Mouse (Mus musculus): ENCODE results near the gene AA467197. TPM values are rescaled to one million over a fixed set of nuclear protein-coding genes. Genes with fewer than 3 reads are reported as not detected.

AA467197 gene
- 0.26 and 0.34 TPM in 2 replicates for polyA plus RNA-seq (2015; fragmentation: Nextera tagmentation; extraction: Ambion mirVana)

DNA sequence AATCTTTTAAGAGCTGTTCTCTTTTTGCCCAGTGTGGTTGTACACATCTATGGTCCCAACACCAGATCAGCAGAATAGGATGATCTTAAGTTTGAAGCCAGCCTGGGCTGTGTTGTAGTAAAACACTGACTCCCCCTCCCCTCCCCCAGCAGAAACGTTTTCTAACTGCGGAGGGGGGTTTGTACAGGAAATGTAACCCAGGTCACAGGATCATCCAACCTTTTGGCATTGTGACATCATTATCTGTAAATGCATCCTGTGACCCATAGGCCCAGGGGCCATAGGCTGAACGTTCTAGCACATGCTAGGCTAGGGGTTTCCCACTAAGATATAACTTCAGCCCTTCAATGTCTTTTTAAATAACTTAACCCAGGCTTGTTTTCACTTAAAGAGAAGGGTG is at the start of gene AA467197:
TSS of gene AA467197 (plus strand) at position 301 of the 400 bp plus-strand sequence.
- no peak for DNase-seq (ENCODE audit: low spot score)
- H3K27ac ChIP-seq, result no peak within 1 kb of the TSS
- H3K36me3 ChIP-seq (ENCODE audit: insufficient read depth, low read length), result 0 out of 2 replicates have a peak, but pooled peaks cover 12% of the 10 kb centered on the region
- 0 out of 2 replicates have a peak, but pooled peaks cover 1% of the 10 kb centered on the region for H3K4me1 ChIP-seq (replicated peaks; ENCODE audit: insufficient read depth, low read length)
- H3K9me3 ChIP-seq (replicated peaks; ENCODE audit: low read length), result no peaks in the 10 kb centered on the region
- no peak for TF ChIP-seq CTCF (IDR thresholded peaks at IDR 0.05; ENCODE audit: low read depth)
- H3K27me3 ChIP-seq (ENCODE audit: insufficient read depth, low read length), result no peaks in the 10 kb centered on the region
- no peak within 1 kb of the TSS for H3K9ac ChIP-seq (ENCODE audit: low read depth, low read length)
- ATAC-seq (replicated peaks; ENCODE audit: low FRiP score, low read depth), result no peak
- peak within 1 kb of the TSS; percentile 66 for H3K4me2 ChIP-seq (ENCODE audit: low read length)
- H3K4me3 ChIP-seq (replicated peaks; ENCODE audit: low read depth, low read length), result peak within 1 kb of the TSS; percentile 28
- WGBS, result 42% methylated on average over 3 of the region's 3 CpGs

DNA sequence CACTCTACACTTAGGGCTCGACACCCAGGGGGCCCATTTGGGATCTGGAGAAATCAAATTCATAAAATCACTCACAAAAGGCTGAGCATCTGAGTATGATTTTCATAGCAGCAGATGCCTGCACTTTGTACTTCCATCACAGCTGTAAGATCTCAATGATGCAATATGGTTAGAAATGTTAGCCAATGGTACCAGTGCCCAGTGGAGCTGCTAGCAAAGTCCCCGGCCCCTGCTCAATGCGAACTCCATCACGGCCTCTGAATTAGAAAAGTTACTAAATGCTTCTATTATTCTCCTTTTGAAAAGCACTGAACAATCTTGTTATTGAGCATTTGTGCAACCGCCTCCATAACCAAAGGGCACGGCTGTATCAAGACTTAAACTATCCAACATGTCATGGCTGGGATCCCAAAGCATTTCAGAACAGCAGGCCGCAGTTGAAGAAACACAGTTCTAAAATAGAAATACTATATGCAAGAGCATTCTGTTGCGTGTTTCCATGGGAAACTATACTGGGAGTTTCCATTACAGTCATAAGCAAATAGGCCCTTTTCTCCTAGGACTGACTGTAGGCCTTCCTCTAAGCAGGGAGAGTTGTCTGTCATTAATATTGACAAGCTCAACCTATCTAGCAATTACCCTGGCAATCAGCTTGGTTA is 48.8 kb upstream of the AA467197 start:
- DNase-seq (ENCODE audit: low spot score) (no peak), ATAC-seq (replicated peaks; ENCODE audit: low FRiP score, low read depth) (no peak)
- H3K4me3 ChIP-seq (replicated peaks; ENCODE audit: low read depth, low read length), result no peak overlapping the region
- no peak overlapping the region for H3K4me2 ChIP-seq (ENCODE audit: low read length)
- no peaks in the 10 kb centered on the region for H3K4me1 ChIP-seq (replicated peaks; ENCODE audit: insufficient read depth, low read length)
- H3K9me3 ChIP-seq (replicated peaks; ENCODE audit: low read length), result no peaks in the 10 kb centered on the region
- WGBS, result 95% methylated on average over 8 of the region's 8 CpGs
- H3K27me3 ChIP-seq (ENCODE audit: insufficient read depth, low read length), result no peaks in the 10 kb centered on the region
- TF ChIP-seq CTCF (IDR thresholded peaks at IDR 0.05; ENCODE audit: low read depth), result no peak
- no peaks in the 10 kb centered on the region for H3K36me3 ChIP-seq (ENCODE audit: insufficient read depth, low read length)
- no peak overlapping the region for H3K9ac ChIP-seq (ENCODE audit: low read depth, low read length)
- no peak overlapping the region for H3K27ac ChIP-seq

GRCm38 (mm10) chr2:122590351-122590750 is 46.4 kb upstream of the AA467197 start:
- ATAC-seq (replicated peaks; ENCODE audit: low FRiP score, low read depth) (peak; percentile 70), DNase-seq (ENCODE audit: low spot score) (no peak)
- no peak for TF ChIP-seq CTCF (IDR thresholded peaks at IDR 0.05; ENCODE audit: low read depth)
- Histone ChIP-seq H3K4me2 (ENCODE audit: low read length) (no peak overlapping the region), H3K36me3 (ENCODE audit: insufficient read depth, low read length) (no peaks in the 10 kb centered on the region), H3K9ac (ENCODE audit: low read depth, low read length) (no peak overlapping the region), H3K9me3 (replicated peaks; ENCODE audit: low read length) (no peaks in the 10 kb centered on the region), H3K27ac (peak overlapping the region; percentile 52; the same call in 1 of the 2 replicates), H3K27me3 (ENCODE audit: insufficient read depth, low read length) (no peaks in the 10 kb centered on the region), H3K4me3 (replicated peaks; ENCODE audit: low read depth, low read length) (no peak overlapping the region), H3K4me1 (replicated peaks; ENCODE audit: insufficient read depth, low read length) (no peaks in the 10 kb centered on the region)
- WGBS, result 73% methylated on average over 1 of the region's 1 CpGs

DNA sequence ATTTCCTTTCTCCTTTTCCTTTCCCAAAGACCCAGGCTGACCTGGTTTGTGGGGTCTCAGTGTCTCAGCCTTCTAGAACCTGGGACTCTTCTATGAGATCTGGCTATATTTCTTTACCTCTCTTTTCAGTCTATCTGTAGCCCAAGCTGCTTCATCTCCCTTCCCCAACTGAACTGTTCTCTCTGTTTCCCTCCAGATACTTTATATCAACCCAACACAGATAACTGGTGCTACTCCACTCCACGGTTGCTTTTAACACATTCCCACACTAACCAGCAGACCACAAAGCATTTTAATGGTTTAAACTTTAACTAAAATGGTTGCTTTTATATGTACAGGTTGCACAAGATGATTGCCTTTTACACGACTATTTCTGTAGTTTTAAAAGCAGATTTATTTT is 45.6 kb upstream of the AA467197 start:
- no peak overlapping the region for H3K9ac ChIP-seq (ENCODE audit: low read depth, low read length)
- H3K4me2 ChIP-seq (ENCODE audit: low read length), result no peak overlapping the region
- whole genome bisulfite sequencing, result 36% methylated on average over 2 of the region's 2 CpGs
- no peak for ATAC-seq (replicated peaks; ENCODE audit: low FRiP score, low read depth)
- no peaks in the 10 kb centered on the region for H3K9me3 ChIP-seq (replicated peaks; ENCODE audit: low read length)
- no peak overlapping the region for H3K4me3 ChIP-seq (replicated peaks; ENCODE audit: low read depth, low read length)
- H3K36me3 ChIP-seq (ENCODE audit: insufficient read depth, low read length), result no peaks in the 10 kb centered on the region
- DNase-seq (ENCODE audit: low spot score), result no peak
- H3K4me1 ChIP-seq (replicated peaks; ENCODE audit: insufficient read depth, low read length), result no peaks in the 10 kb centered on the region
- H3K27me3 ChIP-seq (ENCODE audit: insufficient read depth, low read length), result no peaks in the 10 kb centered on the region
- no peak for TF ChIP-seq CTCF (IDR thresholded peaks at IDR 0.05; ENCODE audit: low read depth)
- peak overlapping the region; percentile 52; the same call in 1 of the 2 replicates for H3K27ac ChIP-seq

GRCm38 (mm10) chr2:122595461-122595860 is 41.3 kb upstream of the AA467197 start:
- H3K27ac ChIP-seq, result no peak overlapping the region
- H3K4me3 ChIP-seq (replicated peaks; ENCODE audit: low read depth, low read length), result no peak overlapping the region
- H3K4me2 ChIP-seq (ENCODE audit: low read length), result no peak overlapping the region
- ATAC-seq (replicated peaks; ENCODE audit: low FRiP score, low read depth) (no peak), DNase-seq (ENCODE audit: low spot score) (no peak)
- H3K9ac ChIP-seq (ENCODE audit: low read depth, low read length), result no peak overlapping the region
- H3K36me3 ChIP-seq (ENCODE audit: insufficient read depth, low read length), result no peaks in the 10 kb centered on the region
- H3K9me3 ChIP-seq (replicated peaks; ENCODE audit: low read length), result no peaks in the 10 kb centered on the region
- TF ChIP-seq CTCF (IDR thresholded peaks at IDR 0.05; ENCODE audit: low read depth), result no peak
- H3K4me1 ChIP-seq (replicated peaks; ENCODE audit: insufficient read depth, low read length), result no peaks in the 10 kb centered on the region
- 85% methylated on average over 16 of the region's 16 CpGs for WGBS
- H3K27me3 ChIP-seq (ENCODE audit: insufficient read depth, low read length), result no peaks in the 10 kb centered on the region

DNA sequence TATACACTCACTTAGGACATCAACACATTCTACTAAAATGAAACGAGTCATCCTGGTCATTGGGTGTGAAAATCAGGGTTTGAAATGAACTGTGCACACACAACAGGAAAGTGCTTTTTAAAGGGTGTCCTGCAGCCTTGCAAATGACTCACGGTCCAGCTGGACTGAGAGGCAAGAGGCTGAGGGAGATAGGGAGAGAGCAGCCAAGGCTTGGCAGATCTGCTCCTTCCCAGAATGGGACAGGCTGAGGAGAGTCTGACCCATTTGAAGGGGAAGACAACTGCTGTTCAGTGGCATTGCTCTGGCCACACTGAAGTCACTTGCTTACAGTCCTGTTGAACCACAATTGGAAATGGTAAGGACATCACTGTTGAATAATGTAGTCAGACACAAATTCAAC is 37.0 kb upstream of the AA467197 start:
- WGBS, result 81% methylated on average over 2 of the region's 2 CpGs
- ATAC-seq (replicated peaks; ENCODE audit: low FRiP score, low read depth), result no peak
- TF ChIP-seq CTCF (IDR thresholded peaks at IDR 0.05; ENCODE audit: low read depth), result no peak
- no peak overlapping the region for H3K9ac ChIP-seq (ENCODE audit: low read depth, low read length)
- H3K27ac ChIP-seq, result no peak overlapping the region
- no peak for DNase-seq (ENCODE audit: low spot score)
- no peak overlapping the region for H3K4me2 ChIP-seq (ENCODE audit: low read length)
- H3K9me3 ChIP-seq (replicated peaks; ENCODE audit: low read length), result no peaks in the 10 kb centered on the region
- no peaks in the 10 kb centered on the region for H3K27me3 ChIP-seq (ENCODE audit: insufficient read depth, low read length)
- no peaks in the 10 kb centered on the region for H3K36me3 ChIP-seq (ENCODE audit: insufficient read depth, low read length)
- H3K4me3 ChIP-seq (replicated peaks; ENCODE audit: low read depth, low read length), result no peak overlapping the region
- no peaks in the 10 kb centered on the region for H3K4me1 ChIP-seq (replicated peaks; ENCODE audit: insufficient read depth, low read length)

All from kidney, postnatal 0 days (tissue).